Mouse (Mus musculus) myocyte (in vitro differentiated cells): ENCODE data around the gene Lmo4. TPM values are rescaled to one million over a fixed set of nuclear protein-coding genes. Genes with fewer than 3 reads are reported as not detected.

ENCODE experiments used
- H3K27me3 ChIP-seq: one replicate; pipeline ENCODE4 v1.6.1; 2011; ENCODE audit not compliant: control insufficient read depth, insufficient read depth, insufficient read length
- H3K36me3 ChIP-seq: one replicate; pipeline ENCODE4 v1.6.1; 2011; ENCODE audit not compliant: control insufficient read depth, insufficient read depth
- H3K4me2 ChIP-seq: one replicate; pipeline ENCODE4 v1.6.1; 2011; ENCODE audit warnings: low read depth, control low read depth
- H3K4me3 ChIP-seq: one replicate; pipeline ENCODE4 v1.5.1; 2011; ENCODE audit warnings: mild to moderate bottlenecking, control low read depth, moderate library complexity
- H3K79me2 ChIP-seq: one replicate; pipeline ENCODE4 v1.6.1; 2011; ENCODE audit not compliant: control insufficient read depth, insufficient read depth
- H3ac ChIP-seq: one replicate; pipeline ENCODE4 v1.6.1; 2011; ENCODE audit not compliant: control insufficient read depth, insufficient read length
- CEBPB ChIP-seq: IDR thresholded peaks from 2 replicates; pipeline ENCODE4 v1.6.1; 2011; ENCODE audit warnings: mild to moderate bottlenecking, moderate library complexity; ENCODE audit not compliant: poor library complexity, insufficient read depth, severe bottlenecking
- E2F4 ChIP-seq: IDR thresholded peaks from one replicate; pipeline ENCODE4 v1.6.1; 2011; ENCODE audit warnings: mild to moderate bottlenecking, control low read depth, moderate library complexity; ENCODE audit not compliant: insufficient read depth
- MAX ChIP-seq: IDR thresholded peaks from one replicate; pipeline ENCODE4 v1.6.1; 2011; ENCODE audit warnings: low read depth, mild to moderate bottlenecking, control low read depth
- MYOD1 ChIP-seq, 3 experiments: IDR thresholded peaks; one replicate each; pipeline ENCODE4 v1.6.1; 2011; ENCODE audit warnings: control low read depth in 2 of 3, low read depth in 2 of 3, mild to moderate bottlenecking in 2 of 3, moderate library complexity in 1 of 3; ENCODE audit not compliant: insufficient read length in 2 of 3, control insufficient read depth in 1 of 3
- MYOG ChIP-seq, 3 experiments: IDR thresholded peaks; one replicate each; pipeline ENCODE4 v1.6.1; 2011; ENCODE audit warnings: control low read depth in 2 of 3, low read depth in 2 of 3, mild to moderate bottlenecking in 2 of 3; ENCODE audit not compliant: insufficient read length in 2 of 3, control insufficient read depth in 1 of 3, insufficient read depth in 1 of 3
- POLR2A ChIP-seq: IDR thresholded peaks from one replicate; pipeline ENCODE4 v1.6.1; 2011; ENCODE audit warnings: low read depth, mild to moderate bottlenecking, control low read depth, moderate library complexity; ENCODE audit not compliant: insufficient read length
- POLR2AphosphoS2 ChIP-seq: IDR thresholded peaks from one replicate; pipeline ENCODE4 v1.6.1; 2011; ENCODE audit warnings: low read depth, control low read depth; ENCODE audit not compliant: insufficient read length
- REST ChIP-seq: IDR thresholded peaks from one replicate; pipeline ENCODE4 v1.6.1; 2011; ENCODE audit warnings: mild to moderate bottlenecking, control low read depth, moderate library complexity; ENCODE audit not compliant: insufficient read depth, insufficient read length
- SRF ChIP-seq: IDR thresholded peaks from one replicate; pipeline ENCODE4 v1.6.1; 2011; ENCODE audit warnings: low read depth; ENCODE audit not compliant: control insufficient read depth, insufficient read length
- TCF12 ChIP-seq: IDR thresholded peaks from one replicate; pipeline ENCODE4 v1.6.1; 2011; ENCODE audit warnings: mild to moderate bottlenecking, control low read depth; ENCODE audit not compliant: poor library complexity, insufficient read depth, severe bottlenecking
- TCF3 ChIP-seq: IDR thresholded peaks from one replicate; pipeline ENCODE4 v1.6.1; 2011; ENCODE audit warnings: low read depth, control low read depth; ENCODE audit not compliant: insufficient read length
- USF1 ChIP-seq: IDR thresholded peaks from one replicate; pipeline ENCODE4 v1.6.1; 2011; ENCODE audit warnings: low read depth, mild to moderate bottlenecking, control low read depth, moderate library complexity
- polyA plus RNA-seq: library from polyadenylated mRNA; unstranded; fragments of >200 nt; fragmentation: generic; extraction: Trizol; gene quantifications from one replicate; pipeline ENCODE4 v1.2.1, GENCODE M21; 2012; ENCODE audit warnings: missing spikeins

Gene Lmo4
- polyA plus RNA-seq, 1 experiment = 75.0 TPM

DNA sequence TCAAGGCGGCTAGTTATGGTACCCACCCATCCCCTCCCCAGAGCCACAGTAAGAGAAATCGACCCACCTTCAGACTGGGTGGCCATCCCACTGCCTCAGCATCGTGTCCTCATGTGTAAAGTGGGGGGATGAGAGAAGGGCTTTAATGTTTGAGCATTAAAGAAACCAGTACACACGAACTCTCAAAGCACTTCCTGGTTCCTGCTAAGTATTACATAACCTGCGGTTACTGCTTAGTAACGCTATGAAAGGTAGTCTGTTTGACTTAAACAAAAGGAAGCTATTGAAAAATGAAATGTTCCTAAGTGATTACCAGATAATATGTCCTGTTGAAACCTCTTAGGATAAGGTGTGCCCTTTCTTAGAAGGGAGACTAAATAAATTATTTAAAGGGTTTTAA, 26.9 kb upstream of the Lmo4 start:
- Histone ChIP-seq H3K4me3 (no peak overlapping the region), H3K36me3 (no peaks in the 10 kb centered on the region), H3K27me3 (no peaks in the 10 kb centered on the region), H3ac (no peak overlapping the region), H3K4me2 (no peak overlapping the region), H3K79me2 (no peaks in the 10 kb centered on the region)
- TF ChIP-seq POLR2AphosphoS2 (no peak), TCF12 (no peak)

DNA sequence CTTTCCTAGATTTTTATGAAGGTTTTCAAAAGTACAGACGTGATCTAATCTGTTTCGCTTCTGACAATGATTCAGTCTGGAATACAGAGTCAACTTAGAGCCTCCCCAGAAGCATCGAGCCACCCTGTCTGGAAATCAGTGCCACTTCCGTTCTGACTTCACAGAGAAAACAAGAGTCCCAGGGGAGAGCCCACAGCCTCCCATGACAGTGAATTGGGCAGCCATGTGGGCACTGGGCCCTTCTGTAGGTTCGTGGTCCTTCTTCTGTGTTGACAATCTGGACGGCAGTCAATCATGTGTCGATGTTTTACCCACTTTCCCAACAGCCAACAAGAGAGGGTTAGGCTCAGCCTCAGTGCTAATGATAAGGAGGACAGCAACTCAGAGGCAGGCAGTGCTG, 26.4 kb upstream of the Lmo4 start:
- Histone ChIP-seq H3K27me3 (no peaks in the 10 kb centered on the region), H3K79me2 (no peaks in the 10 kb centered on the region), H3K4me2 (no peak overlapping the region), H3K36me3 (no peaks in the 10 kb centered on the region), H3ac (no peak overlapping the region), H3K4me3 (no peak overlapping the region)
- no peak for TF ChIP-seq TCF3

DNA sequence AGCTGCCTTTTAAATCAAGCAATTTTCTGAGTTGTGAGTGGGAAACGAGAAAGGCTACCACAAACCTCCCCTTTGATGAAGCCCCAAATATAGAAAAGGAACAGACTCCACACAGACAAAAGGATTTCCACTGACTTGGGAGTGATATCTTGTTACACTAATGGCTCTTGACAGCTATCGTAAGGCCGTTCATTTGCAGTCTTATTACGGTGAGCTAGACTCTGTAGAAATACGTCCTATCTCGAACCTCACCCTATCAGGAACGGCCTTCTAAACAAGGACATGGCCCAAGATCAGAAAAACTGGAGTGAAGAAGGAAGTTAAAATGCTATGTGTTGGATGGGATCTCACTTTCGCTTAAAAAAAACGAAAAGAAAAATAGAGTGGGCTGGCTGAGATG, 25.0 kb upstream of the Lmo4 start:
- no peak overlapping the region for H3K4me2 ChIP-seq
- no peak overlapping the region for H3K4me3 ChIP-seq
- no peak for TF ChIP-seq USF1
- TF ChIP-seq E2F4 = no peak
- TF ChIP-seq POLR2A = no peak
- no peak for TF ChIP-seq CEBPB
- TF ChIP-seq REST = no peak
- TF ChIP-seq TCF12 = no peak
- no peak for TF ChIP-seq MYOD1 (IDR thresholded peaks at IDR 0.05; ENCODE audit: control insufficient read depth in 1 of 3, insufficient read length in 2 of 3, low read depth in 2 of 3)
- no peak for TF ChIP-seq MYOG (IDR thresholded peaks at IDR 0.05; ENCODE audit: control insufficient read depth in 1 of 3, insufficient read depth in 1 of 3, insufficient read length in 2 of 3, low read depth in 2 of 3)
- TF ChIP-seq SRF = no peak
- no peak for TF ChIP-seq POLR2AphosphoS2
- no peak for TF ChIP-seq TCF3
- no peak for TF ChIP-seq MAX
- no peaks in the 10 kb centered on the region for H3K79me2 ChIP-seq
- no peaks in the 10 kb centered on the region for H3K36me3 ChIP-seq
- no peaks in the 10 kb centered on the region for H3K27me3 ChIP-seq
- H3ac ChIP-seq = no peak overlapping the region

DNA sequence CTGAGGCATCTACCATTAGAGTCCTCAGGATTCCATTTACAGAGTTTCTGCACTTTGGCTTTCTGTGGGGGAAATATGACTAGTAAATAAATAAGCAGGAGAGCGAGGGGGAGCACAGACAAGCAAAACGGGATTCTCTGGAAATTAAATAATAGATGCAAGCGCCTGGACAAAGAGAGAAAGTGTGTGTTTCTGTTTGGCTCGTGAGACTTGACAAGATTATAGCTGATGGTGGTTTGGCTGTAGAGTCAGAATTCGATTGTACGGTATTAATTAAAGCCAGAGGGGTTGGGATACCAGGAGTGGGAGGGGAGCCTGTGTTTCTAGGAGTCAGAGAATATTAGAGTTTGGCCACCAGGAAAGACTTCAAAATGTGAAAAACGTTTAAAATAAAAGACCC, 24.3 kb upstream of the Lmo4 start:
- H3K36me3 ChIP-seq = no peaks in the 10 kb centered on the region
- TF ChIP-seq CEBPB (no peak), TCF12 (no peak), E2F4 (no peak), SRF (no peak), TCF3 (no peak), MAX (no peak), POLR2A (no peak), POLR2AphosphoS2 (no peak), USF1 (no peak), MYOD1 (IDR thresholded peaks at IDR 0.05; ENCODE audit: control insufficient read depth in 1 of 3, insufficient read length in 2 of 3, low read depth in 2 of 3) (no peak), MYOG (IDR thresholded peaks at IDR 0.05; ENCODE audit: control insufficient read depth in 1 of 3, insufficient read depth in 1 of 3, insufficient read length in 2 of 3, low read depth in 2 of 3) (no peak), REST (no peak)
- no peaks in the 10 kb centered on the region for H3K27me3 ChIP-seq
- H3K4me3 ChIP-seq = no peak overlapping the region
- H3K79me2 ChIP-seq = no peaks in the 10 kb centered on the region
- H3K4me2 ChIP-seq = no peak overlapping the region
- no peak overlapping the region for H3ac ChIP-seq

DNA sequence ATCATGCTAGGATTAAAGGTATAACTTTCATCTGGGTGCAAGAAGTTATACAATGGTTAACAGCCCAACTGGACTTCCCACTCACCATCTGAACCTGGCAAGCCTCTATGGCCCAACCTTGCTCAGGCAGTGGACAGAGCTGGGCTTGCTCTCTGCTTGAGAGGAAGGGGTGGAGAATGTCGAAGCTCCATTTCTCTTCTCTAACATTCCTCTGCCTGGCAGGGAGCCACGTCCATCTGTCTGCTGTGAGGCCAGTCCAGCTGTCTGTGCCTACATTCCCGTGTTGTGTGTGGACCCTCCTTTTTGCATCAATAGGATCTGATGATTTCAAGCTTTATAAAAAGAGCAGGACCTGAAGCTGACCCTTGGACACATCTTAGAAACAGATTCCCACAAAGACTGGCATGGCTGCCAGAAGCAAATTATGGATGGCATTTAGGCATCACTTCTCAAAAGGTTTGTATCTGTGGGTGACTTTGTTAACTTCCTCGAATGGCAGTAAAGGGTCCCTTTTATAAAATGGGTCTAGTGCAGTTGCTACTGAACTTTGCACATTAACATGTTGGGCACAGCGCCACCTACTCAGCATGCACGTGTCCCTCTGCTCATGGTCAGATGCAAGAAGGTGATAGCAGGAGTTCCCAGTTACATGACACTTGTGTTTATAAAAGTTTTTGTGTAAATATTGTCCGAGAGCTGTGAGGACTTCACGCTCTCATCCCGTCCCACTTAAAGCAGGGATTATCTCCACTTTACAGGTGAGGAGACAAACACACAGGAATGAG, 20.6 kb upstream of the Lmo4 start:
- no peak overlapping the region for H3K4me2 ChIP-seq
- no peak for TF ChIP-seq CEBPB
- TF ChIP-seq MAX = no peak
- no peak for TF ChIP-seq SRF
- TF ChIP-seq E2F4 = no peak
- TF ChIP-seq TCF12 = no peak
- no peak for TF ChIP-seq MYOD1 (IDR thresholded peaks at IDR 0.05; ENCODE audit: control insufficient read depth in 1 of 3, insufficient read length in 2 of 3, low read depth in 2 of 3)
- no peak for TF ChIP-seq POLR2A
- no peak for TF ChIP-seq USF1
- TF ChIP-seq POLR2AphosphoS2 = no peak
- no peak for TF ChIP-seq MYOG (IDR thresholded peaks at IDR 0.05; ENCODE audit: control insufficient read depth in 1 of 3, insufficient read depth in 1 of 3, insufficient read length in 2 of 3, low read depth in 2 of 3)
- TF ChIP-seq TCF3 = no peak
- no peak for TF ChIP-seq REST
- no peaks in the 10 kb centered on the region for H3K27me3 ChIP-seq
- no peaks in the 10 kb centered on the region for H3K36me3 ChIP-seq
- H3ac ChIP-seq = no peak overlapping the region
- no peak overlapping the region for H3K4me3 ChIP-seq
- H3K79me2 ChIP-seq = no peaks in the 10 kb centered on the region
